Mouse (Mus musculus): ENCODE measurements at regions not wholly inside any gene's neighbourhood (a gene's known extent, or its start where the extent isn't known, plus 50 kb on each side); places are given as distances from the start of the nearest gene placed in this dataset.

DNA sequence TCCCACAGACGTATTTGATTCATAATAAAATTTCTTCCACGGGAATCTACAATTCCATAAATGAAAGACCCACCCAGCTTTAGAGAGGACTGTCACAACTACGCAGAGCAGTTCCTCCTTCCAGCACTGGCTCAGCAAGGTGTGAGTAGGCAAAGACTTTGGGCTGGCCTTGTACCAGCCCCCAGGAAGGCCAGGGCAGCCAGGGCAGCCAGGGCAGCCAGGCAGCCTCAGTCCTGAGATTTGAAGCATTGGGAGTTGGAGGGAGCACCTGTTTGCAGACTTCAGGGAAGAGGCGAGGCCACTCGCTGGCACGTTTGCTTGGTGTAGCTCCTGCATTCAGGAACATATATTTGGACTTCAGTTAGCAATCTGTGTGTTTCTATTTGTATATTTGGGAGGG, 70.0 kb upstream of the Spaca7 start:
- 8% methylated on average over 6 of the region's 6 CpGs for WGBS
- H3K9me3 ChIP-seq (ENCODE audit: control insufficient read depth, low read length): no peaks in the 10 kb centered on the region
- no peaks in the 10 kb centered on the region for H3K36me3 ChIP-seq (ENCODE audit: control insufficient read depth, insufficient read depth, low read length)
- no peak for TF ChIP-seq POLR2A (IDR thresholded peaks at IDR 0.05; ENCODE audit: borderline replicate concordance, extremely low read depth, insufficient read depth, insufficient read length)
- H3K27ac ChIP-seq (replicated peaks; ENCODE audit: low read depth, low read length): no peak overlapping the region
- peaks cover 6% of the 10 kb centered on the region for H3K4me1 ChIP-seq (ENCODE audit: control insufficient read depth, insufficient read depth, low read length)
- peak overlapping the region; percentile 26 for H3K4me3 ChIP-seq (replicated peaks; ENCODE audit: low read length)
- ATAC-seq (ENCODE audit: low FRiP score, low read depth) (no peak), DNase-seq (ENCODE audit: low spot score) (no peak)
- H3K27me3 ChIP-seq (ENCODE audit: control insufficient read depth, insufficient read depth, low read length): peaks cover 66% of the 10 kb centered on the region
- H3K4me2 ChIP-seq (replicated peaks; ENCODE audit: low read depth, low read length, severe bottlenecking): peak overlapping the region; percentile 43; the same call in 1 of the 2 replicates
- H3K9ac ChIP-seq (ENCODE audit: low read depth, low read length, severe bottlenecking): no peak overlapping the region

GRCm38 (mm10) chr8:12503344-12503743, 69.5 kb upstream of the Spaca7 start:
- TF ChIP-seq POLR2A (IDR thresholded peaks at IDR 0.05; ENCODE audit: borderline replicate concordance, extremely low read depth, insufficient read depth, insufficient read length): no peak
- peaks cover 6% of the 10 kb centered on the region for H3K4me1 ChIP-seq (ENCODE audit: control insufficient read depth, insufficient read depth, low read length)
- no peak overlapping the region for H3K27ac ChIP-seq (replicated peaks; ENCODE audit: low read depth, low read length)
- no peak overlapping the region for H3K4me2 ChIP-seq (replicated peaks; ENCODE audit: low read depth, low read length, severe bottlenecking)
- H3K9me3 ChIP-seq (ENCODE audit: control insufficient read depth, low read length): no peaks in the 10 kb centered on the region
- 2% methylated on average over 14 of the region's 14 CpGs for WGBS
- ATAC-seq (ENCODE audit: low FRiP score, low read depth) (no peak), DNase-seq (ENCODE audit: low spot score) (no peak)
- H3K9ac ChIP-seq (ENCODE audit: low read depth, low read length, severe bottlenecking): no peak overlapping the region
- H3K27me3 ChIP-seq (ENCODE audit: control insufficient read depth, insufficient read depth, low read length): peaks cover 66% of the 10 kb centered on the region
- no peaks in the 10 kb centered on the region for H3K36me3 ChIP-seq (ENCODE audit: control insufficient read depth, insufficient read depth, low read length)
- no peak overlapping the region for H3K4me3 ChIP-seq (replicated peaks; ENCODE audit: low read length)

DNA sequence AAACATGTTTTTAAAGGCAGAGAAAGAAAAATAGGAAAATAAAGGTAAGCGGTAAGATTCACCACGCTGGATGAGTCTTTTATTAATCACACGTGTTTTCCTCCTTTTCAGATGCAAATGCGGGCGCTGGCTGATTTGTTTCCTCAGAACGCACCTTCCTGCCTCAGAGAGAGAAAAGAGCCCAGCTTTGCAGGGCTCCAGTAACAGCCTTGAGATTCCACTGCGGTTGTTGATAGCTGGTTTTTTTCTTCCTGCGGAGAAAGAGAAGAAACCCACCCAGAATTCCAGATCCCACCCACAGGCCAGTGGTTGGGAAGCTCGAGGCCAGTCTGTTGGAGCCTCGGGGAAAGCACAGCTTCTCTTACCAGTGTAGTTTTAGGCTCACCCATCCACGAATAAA, 68.6 kb upstream of the Spaca7 start:
- no peak overlapping the region for H3K4me2 ChIP-seq (replicated peaks; ENCODE audit: low read depth, low read length, severe bottlenecking)
- WGBS: 4% methylated on average over 11 of the region's 11 CpGs
- H3K9me3 ChIP-seq (ENCODE audit: control insufficient read depth, low read length): no peaks in the 10 kb centered on the region
- no peaks in the 10 kb centered on the region for H3K36me3 ChIP-seq (ENCODE audit: control insufficient read depth, insufficient read depth, low read length)
- TF ChIP-seq POLR2A (IDR thresholded peaks at IDR 0.05; ENCODE audit: borderline replicate concordance, extremely low read depth, insufficient read depth, insufficient read length): no peak
- peaks cover 6% of the 10 kb centered on the region for H3K4me1 ChIP-seq (ENCODE audit: control insufficient read depth, insufficient read depth, low read length)
- peaks cover 63% of the 10 kb centered on the region for H3K27me3 ChIP-seq (ENCODE audit: control insufficient read depth, insufficient read depth, low read length)
- ATAC-seq (ENCODE audit: low FRiP score, low read depth) (no peak), DNase-seq (ENCODE audit: low spot score) (no peak)
- H3K9ac ChIP-seq (ENCODE audit: low read depth, low read length, severe bottlenecking): no peak overlapping the region
- H3K27ac ChIP-seq (replicated peaks; ENCODE audit: low read depth, low read length): no peak overlapping the region
- no peak overlapping the region for H3K4me3 ChIP-seq (replicated peaks; ENCODE audit: low read length)

GRCm38 (mm10) chr8:12504777-12505176, 68.1 kb upstream of the Spaca7 start:
- Histone ChIP-seq H3K27me3 (ENCODE audit: control insufficient read depth, insufficient read depth, low read length) (peaks cover 58% of the 10 kb centered on the region), H3K4me1 (ENCODE audit: control insufficient read depth, insufficient read depth, low read length) (peaks cover 6% of the 10 kb centered on the region), H3K4me3 (replicated peaks; ENCODE audit: low read length) (no peak overlapping the region), H3K9me3 (ENCODE audit: control insufficient read depth, low read length) (no peaks in the 10 kb centered on the region), H3K27ac (replicated peaks; ENCODE audit: low read depth, low read length) (no peak overlapping the region), H3K36me3 (ENCODE audit: control insufficient read depth, insufficient read depth, low read length) (no peaks in the 10 kb centered on the region), H3K9ac (ENCODE audit: low read depth, low read length, severe bottlenecking) (no peak overlapping the region), H3K4me2 (replicated peaks; ENCODE audit: low read depth, low read length, severe bottlenecking) (no peak overlapping the region)
- TF ChIP-seq POLR2A (IDR thresholded peaks at IDR 0.05; ENCODE audit: borderline replicate concordance, extremely low read depth, insufficient read depth, insufficient read length): no peak
- no peak for DNase-seq (ENCODE audit: low spot score)
- no peak for ATAC-seq (ENCODE audit: low FRiP score, low read depth)
- 18% methylated on average over 3 of the region's 3 CpGs for WGBS

- 62% methylated on average over 2 of the region's 2 CpGs for WGBS
- Histone ChIP-seq H3K4me3 (replicated peaks; ENCODE audit: low read length) (no peak overlapping the region), H3K27ac (replicated peaks; ENCODE audit: low read depth, low read length) (no peak overlapping the region), H3K36me3 (ENCODE audit: control insufficient read depth, insufficient read depth, low read length) (no peaks in the 10 kb centered on the region), H3K27me3 (ENCODE audit: control insufficient read depth, insufficient read depth, low read length) (peaks cover 5% of the 10 kb centered on the region), H3K9ac (ENCODE audit: low read depth, low read length, severe bottlenecking) (no peak overlapping the region), H3K4me2 (replicated peaks; ENCODE audit: low read depth, low read length, severe bottlenecking) (no peak overlapping the region), H3K4me1 (ENCODE audit: control insufficient read depth, insufficient read depth, low read length) (no peaks in the 10 kb centered on the region), H3K9me3 (ENCODE audit: control insufficient read depth, low read length) (no peaks in the 10 kb centered on the region)
- ATAC-seq (ENCODE audit: low FRiP score, low read depth) (no peak), DNase-seq (ENCODE audit: low spot score) (no peak)
- TF ChIP-seq POLR2A (IDR thresholded peaks at IDR 0.05; ENCODE audit: borderline replicate concordance, extremely low read depth, insufficient read depth, insufficient read length): no peak
These were observed 62.6 kb upstream of the Spaca7 start for GRCm38 (mm10) chr8:12510233-12510632.

DNA sequence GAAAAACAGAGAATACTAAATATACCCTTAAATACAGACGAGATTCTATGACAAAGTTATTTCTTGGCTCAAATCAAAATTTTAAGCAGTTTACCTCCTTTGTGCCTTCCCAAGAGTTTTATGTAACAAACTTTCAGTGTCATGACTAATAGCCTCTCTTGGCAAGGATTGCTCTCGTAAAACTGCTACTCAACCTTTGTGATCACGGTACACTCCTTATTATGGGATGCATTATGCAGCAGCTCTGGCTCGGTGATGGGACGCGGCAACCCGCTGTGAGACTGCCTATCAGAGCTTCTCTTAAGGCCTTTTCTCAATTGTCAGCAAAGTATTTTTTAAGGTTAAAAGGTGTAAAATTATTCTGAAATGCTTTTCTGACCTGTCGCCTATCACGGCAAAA, 59.8 kb upstream of the Spaca7 start:
- Histone ChIP-seq H3K9ac (ENCODE audit: low read depth, low read length, severe bottlenecking) (no peak overlapping the region), H3K4me3 (replicated peaks; ENCODE audit: low read length) (no peak overlapping the region), H3K9me3 (ENCODE audit: control insufficient read depth, low read length) (no peaks in the 10 kb centered on the region), H3K27ac (replicated peaks; ENCODE audit: low read depth, low read length) (no peak overlapping the region), H3K27me3 (ENCODE audit: control insufficient read depth, insufficient read depth, low read length) (no peaks in the 10 kb centered on the region; the same call in 1 of the 2 replicates), H3K4me1 (ENCODE audit: control insufficient read depth, insufficient read depth, low read length) (no peaks in the 10 kb centered on the region), H3K4me2 (replicated peaks; ENCODE audit: low read depth, low read length, severe bottlenecking) (no peak overlapping the region), H3K36me3 (ENCODE audit: control insufficient read depth, insufficient read depth, low read length) (no peaks in the 10 kb centered on the region)
- ATAC-seq (ENCODE audit: low FRiP score, low read depth) (no peak), DNase-seq (ENCODE audit: low spot score) (no peak)
- TF ChIP-seq POLR2A (IDR thresholded peaks at IDR 0.05; ENCODE audit: borderline replicate concordance, extremely low read depth, insufficient read depth, insufficient read length): no peak
- 63% methylated on average over 9 of the region's 9 CpGs for WGBS
